Mouse (Mus musculus) midbrain, embryonic 14.5 days (tissue): ENCODE data around the gene Morn3. TPM values are rescaled to one million over a fixed set of nuclear protein-coding genes. Genes with fewer than 3 reads are reported as not detected.

ENCODE experiments used
- polyA plus RNA-seq: library from polyadenylated mRNA; unstranded; fragments of >200 nt; fragmentation: Nextera tagmentation; extraction: Ambion mirVana; gene quantifications from 2 replicates; pipeline ENCODE4 v1.2.1, GENCODE M21; 2014

Morn3 gene
- polyA plus RNA-seq, 1 experiment from 2014 or later, result not detected

Other genes starting within 250 kb of the Morn3 start
- gene Anapc5, start 225.7 kb downstream of the Morn3 start, polyA plus RNA-seq, result 445 and 535 TPM in 2 replicates
- gene Rnf34, start 197.0 kb downstream of the Morn3 start, polyA plus RNA-seq, result 41.2 and 62.7 TPM in 2 replicates
- 83.3 and 99.9 TPM in 2 replicates for gene Kdm2b, start 57.2 kb downstream of the Morn3 start, polyA plus RNA-seq
- gene Orai1, start 31.9 kb downstream of the Morn3 start, polyA plus RNA-seq, result 12.9 and 14.0 TPM in 2 replicates
- 12.7 and 13.1 TPM in 2 replicates for gene Tmem120b, start 21.4 kb upstream of the Morn3 start, polyA plus RNA-seq
- gene Rhof, start 85.7 kb upstream of the Morn3 start, polyA plus RNA-seq, result 7.1 and 8.9 TPM in 2 replicates
- 14.2 and 15.0 TPM in 2 replicates for gene Setd1b, start 95.2 kb upstream of the Morn3 start, polyA plus RNA-seq
- gene Psmd9, start 122.4 kb upstream of the Morn3 start, polyA plus RNA-seq, result 51.3 and 61.2 TPM in 2 replicates
- not detected in 2 replicates for gene Hpd, start 135.7 kb upstream of the Morn3 start, polyA plus RNA-seq
- gene Wdr66, start 205.1 kb upstream of the Morn3 start, polyA plus RNA-seq, result 0.46 and 1.2 TPM in 2 replicates